Mouse (Mus musculus) adrenal gland, adult 2 months (tissue): ENCODE measurements around the gene Cwc15. TPM values are rescaled to one million over a fixed set of nuclear protein-coding genes. Genes with fewer than 3 reads are reported as not detected.
A peak's percentile ranks its signal among the peaks of the same experiment; 100 is the strongest.
"Not testable (repeated sequence)": the region's sequence is repeated elsewhere in the genome, so short reads cannot be mapped to it uniquely, and the experiment has no call there.

ENCODE experiments used
- DNase-seq: peaks from one replicate; pipeline ENCODE4 v3.0.0; 2021
- long read RNA-seq: library from polyadenylated mRNA; stranded (forward); transcript quantifications from one replicate; pipeline ENCODE4 v2.0.0, GENCODE M21; 2021
- polyA plus RNA-seq: library from polyadenylated mRNA; depleted of rRNA; stranded (reverse); fragments of >200 nt; gene quantifications from 2 replicates; pipeline ENCODE4 v1.2.3, GENCODE M21; 2012; rRNA removed
- total RNA-seq, 2 experiments: library from RNA; stranded (reverse); gene quantifications; 2 replicates each; pipeline ENCODE4 v1.2.3; 2021

The Cwc15 gene
- total RNA-seq (100 to 1,000 TPM; 120 to 145 TPM), polyA plus RNA-seq (2.1 and 2.5 TPM in 2 replicates)
- long read RNA-seq, transcript Cwc15-201 (7 exons, 1,111 nt): major isoform, 56 of 69 reads
- long read RNA-seq, transcript Cwc15-202 (7 exons, 831 nt): minor isoform, 6 of 69 reads
- long read RNA-seq, partial matches to known transcripts: 4 of 69 reads
- long read RNA-seq, other reads (novel, unspliced or antisense): 3 of 69 reads

DNA sequence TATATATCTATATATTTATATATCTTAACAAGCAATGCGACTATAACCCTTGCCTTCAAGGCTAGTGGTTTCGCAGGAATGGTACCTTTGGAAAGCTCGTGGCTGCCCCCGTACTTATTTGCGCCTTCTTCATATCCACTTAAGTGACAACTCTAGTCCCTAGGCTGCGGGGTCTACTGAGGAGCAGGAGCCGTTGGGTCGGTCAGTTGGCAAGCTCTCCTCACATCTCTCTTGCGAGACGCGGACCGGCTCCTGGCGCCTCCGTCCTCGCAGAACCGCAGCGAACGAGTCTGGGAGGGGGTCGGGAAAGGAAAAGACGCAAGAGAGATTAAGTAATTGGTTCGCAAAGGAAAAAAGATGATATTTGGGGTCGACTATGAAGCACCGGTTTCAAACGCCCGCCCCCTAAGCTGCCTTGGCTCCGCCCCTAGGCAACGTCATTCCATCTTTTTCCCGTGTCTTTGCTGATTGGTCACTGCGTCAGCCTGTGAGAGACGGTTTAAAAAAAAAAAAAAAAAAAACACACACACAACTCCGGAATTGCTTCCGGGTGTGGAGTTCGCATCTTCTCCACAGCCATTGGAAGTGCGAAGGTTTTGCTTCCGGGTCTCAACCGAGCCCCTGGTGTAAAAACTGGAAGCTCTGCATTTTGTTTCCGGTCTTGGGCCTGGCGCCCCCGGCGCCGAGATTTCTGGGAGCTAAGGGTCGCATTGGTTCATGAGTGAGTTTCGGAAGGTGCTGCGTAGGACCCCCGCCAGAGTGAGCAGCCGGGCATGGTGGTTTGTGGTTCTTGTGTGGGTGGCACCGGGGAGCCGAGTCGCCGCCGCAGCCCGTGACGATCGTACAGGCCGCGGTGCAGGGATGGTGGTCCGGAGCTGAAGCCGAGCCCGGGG is at the start of gene Cwc15, which contains the start of gene Kdm4d:
Gene Cwc15, plus strand, starts transcription at position 595 of the 893 bp plus-strand sequence.
Gene Kdm4d, minus strand, starts transcription at position 460 of the 893 bp plus-strand sequence.
- peak; percentile 94 for DNase-seq

DNA sequence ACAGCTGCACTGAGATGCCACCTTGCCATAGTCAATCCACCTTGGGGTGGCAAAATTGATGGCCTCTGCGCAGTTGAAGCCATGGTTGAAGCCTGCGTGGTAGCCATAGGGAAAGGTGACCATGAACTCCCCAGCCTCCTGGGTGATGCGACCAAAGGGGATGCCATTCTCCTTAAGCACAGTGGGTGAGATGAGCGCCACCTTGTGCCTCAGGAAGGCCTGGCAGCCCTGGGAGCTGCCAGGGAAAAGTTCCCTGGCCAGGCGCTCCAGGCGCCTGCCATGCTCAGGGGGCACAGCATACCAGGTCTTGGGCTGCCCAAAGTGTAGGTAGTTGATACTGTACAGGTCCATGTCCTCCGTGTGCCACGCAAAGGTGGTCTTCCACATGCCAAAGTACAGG is 49.3 kb upstream of the Cwc15 start:
- not testable (repeated sequence) for DNase-seq

DNA sequence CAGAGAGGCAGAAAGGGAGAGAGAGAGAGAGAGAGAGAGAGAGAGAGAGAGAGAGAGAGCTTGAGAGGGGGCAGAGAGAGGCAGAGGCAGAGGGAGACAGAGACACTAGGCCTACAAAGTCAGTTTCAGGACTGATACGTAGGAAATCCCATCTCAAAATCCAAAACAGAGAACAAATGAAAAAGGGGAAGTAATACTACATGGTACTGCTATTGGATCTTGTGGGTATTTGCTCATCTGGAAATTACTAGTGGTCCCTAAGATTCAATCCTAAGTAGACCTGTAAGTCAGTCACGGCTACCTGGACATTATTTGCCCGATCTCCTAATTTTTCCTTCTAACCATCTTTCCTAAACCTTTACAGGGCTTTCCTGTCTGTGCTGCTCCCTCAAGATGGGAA is 44.1 kb upstream of the Cwc15 start:
- DNase-seq: no peak

DNA sequence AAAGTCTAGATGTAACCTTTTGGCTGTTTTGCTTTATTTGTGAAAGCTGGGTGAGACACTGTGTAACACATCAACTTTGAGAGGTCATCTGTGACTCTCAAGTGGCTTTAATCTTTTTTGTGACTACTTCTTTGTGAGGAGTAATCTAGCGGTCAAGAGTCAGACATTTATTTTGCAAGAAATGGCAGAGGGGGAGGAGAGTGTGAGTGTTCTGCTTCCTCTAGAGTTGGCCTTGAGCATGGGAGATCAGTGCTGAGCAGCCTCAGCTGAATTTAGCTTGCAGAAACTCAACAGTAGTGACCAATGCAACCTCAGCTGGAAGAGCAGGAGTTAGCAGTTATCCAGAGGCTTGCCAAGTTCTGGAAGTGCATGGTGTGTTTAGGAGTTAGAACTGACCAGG is 37.9 kb upstream of the Cwc15 start:
- DNase-seq: peak; percentile 67

DNA sequence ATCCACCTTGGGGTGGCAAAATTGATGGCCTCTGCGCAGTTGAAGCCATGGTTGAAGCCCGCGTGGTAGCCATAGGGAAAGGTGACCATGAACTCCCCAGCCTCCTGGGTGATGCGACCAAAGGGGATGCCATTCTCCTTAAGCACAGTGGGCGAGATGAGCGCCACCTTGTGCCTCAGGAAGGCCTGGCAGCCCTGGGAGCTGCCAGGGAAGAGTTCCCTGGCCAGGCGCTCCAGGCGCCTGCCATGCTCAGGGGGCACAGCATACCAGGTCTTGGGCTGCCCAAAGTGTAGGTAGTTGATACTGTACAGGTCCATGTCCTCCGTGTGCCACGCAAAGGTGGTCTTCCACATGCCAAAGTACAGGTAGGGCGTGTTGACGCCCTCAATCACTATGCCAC is 36.7 kb upstream of the Cwc15 start:
- not testable (repeated sequence) for DNase-seq

DNA sequence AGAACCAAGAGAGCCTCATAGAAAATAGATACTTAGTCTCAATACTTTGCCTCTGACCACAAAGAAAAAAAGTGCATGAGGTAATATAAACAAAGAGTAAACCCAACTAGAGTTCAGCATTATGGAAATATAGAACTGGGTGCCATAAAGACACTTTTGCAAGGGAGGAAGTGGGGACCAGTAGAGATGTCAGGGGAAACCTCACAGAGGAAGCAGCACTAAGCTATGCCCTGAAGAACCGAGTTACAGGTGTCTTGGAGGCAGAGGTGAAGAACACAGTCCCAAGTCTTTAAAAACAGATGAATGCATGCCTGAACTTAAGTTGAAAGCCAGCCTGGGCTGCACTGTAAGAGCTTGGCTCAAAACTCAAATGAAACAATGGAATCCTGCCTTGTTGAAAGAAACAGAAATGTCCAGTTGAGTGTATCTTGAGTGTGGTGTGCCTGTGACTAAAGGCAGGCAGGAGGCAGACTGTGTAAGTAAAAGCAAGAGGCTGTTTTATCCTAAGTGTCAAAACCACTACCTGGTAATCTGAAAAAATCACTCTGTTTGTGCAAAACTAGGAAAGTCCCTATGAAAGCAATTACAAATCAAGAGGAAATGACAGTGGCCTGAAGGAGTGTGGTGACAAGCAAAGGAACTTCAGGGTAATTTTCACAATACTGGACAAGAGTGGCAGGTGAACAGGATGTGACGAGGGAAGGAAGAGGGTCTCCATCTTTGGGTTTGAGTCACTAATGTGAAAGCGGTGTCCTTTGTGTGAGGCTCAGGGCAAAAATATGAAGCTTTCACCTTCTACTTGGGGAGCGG is 1.3 kb upstream of the Cwc15 start:
- DNase-seq: no peak

DNA sequence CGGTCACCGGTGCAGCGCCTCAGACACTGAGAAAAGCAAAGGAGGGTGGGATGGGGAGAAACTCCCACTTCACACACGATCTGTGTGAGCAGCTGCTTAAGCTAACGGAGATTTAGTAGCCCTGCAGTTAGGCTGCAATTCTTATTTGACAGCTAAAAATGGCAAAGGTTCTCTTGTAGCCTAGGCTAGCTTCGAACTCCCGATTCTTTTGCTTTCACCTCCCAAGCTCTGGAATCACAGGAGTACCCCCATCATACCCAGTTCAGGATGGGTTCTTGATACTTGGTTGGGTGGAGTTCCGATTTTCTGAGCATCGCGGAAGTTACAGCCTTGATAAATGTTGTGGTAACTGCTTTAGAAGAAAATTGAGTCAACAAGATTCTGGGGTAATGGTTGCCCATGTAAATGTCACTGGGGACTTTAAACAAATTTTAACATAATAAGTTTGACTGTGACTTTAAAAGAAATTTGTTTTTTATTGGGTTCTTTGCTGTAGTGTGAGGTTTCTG is 553 bp downstream of the Cwc15 start:
- no peak for DNase-seq

DNA sequence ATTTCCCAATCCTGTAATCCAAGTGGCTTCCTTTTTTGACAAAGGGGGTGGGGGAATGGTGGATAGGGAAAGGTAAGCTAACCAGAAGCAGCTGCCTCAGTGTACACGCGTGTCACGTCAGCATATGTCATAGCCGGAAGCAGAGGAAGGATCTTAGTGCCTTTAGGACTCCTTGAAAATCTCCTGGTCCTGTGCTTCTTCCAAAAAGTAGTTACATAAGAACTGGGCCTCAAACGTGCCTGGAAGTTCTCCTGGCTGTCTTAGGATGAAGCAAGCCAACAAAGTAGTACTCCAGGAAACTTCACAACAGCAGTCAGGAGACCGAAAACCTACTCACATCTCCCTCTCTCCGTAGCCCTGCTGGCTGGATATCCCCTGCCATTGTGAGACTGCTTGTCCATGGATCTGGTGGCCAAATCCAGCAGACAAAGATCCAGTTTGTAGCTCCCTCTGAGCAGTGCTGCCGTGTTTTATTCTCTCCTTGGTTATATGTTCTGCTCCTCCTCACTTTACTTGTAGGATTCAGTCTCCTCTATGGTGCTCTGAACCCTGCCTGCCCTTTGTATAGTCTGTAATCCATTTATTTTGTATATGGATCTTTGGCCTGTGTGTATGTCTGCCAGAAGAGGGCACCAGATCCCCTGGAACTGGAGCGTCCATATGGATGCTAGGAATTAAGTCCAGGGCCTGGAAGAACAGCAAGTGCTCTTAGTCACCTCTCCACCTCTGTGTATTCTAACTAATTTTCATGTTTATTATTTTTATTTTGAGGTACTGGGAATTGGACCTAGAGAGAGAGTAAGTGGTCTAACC is 12.4 kb downstream of the Cwc15 start:
- DNase-seq: peak; percentile 7

DNA sequence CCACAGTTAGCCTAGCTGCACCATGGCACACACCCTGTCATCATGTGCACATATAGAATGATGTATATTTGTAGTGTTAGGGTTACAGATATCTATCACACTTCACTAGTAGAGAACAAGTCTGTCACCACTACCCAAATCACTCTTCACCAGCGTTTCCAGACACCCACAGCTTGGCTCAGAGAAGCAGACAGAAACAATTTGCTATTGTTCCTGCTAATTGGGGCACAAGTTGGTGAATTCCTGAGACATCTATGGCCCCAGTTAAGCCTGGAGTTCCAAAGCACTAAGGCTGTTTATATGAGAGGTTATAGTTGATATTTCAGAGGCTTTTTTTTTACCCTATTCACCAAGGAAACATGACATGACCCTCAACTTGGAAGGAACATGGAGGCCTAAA is 16.9 kb downstream of the Cwc15 start:
- DNase-seq: no peak

DNA sequence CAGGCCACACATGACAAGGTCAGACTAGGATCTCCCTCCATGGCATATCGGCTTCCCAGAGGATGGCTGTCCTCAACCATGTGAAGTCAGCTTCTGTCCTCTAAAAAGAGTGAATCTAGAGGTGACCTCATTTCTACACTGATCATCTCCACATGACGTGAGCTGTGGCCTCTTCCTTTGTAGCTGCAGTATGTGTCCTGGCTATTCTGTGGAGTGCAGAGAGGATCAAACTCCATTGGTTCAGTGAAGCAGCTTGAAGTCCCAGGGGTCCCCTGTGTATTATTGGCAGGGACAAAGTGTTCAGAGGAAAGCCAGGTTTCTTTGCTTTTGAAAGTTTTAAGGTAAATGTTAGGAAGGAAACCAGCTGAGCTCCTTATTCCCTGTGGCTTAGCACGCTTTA is 17.7 kb downstream of the Cwc15 start:
- no peak for DNase-seq

DNA sequence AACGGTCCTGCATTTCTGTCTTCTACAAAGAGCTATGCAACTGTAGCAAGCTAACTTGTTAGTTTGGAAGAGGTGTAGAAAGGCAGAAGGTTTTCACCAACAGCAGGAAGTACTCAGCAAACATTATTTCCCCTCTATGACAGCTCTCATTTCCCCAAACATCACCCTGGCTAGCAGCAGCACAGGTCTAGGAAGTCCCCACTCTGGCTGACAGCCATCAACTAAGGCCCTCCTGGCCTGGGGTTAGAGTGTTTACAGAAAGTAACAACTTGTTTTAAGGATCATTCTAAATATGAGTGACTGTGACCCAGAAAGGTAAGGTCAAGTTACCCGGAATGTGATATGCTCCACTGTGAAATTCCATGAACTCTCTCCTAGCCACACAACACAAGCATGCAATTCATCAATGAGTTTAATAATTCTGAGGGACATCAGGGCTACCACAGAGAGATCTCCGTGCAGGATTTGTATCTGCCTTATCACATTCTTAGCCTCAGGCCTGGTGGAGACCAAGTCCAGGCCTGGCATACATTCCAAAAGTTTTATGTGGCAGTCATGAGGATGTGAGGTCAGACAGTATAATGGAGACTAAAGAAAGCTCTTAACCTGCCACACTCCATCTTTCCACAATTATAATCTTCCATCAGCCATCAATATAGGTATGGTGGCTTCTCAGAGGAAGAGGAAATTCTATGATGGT is 20.7 kb downstream of the Cwc15 start:
- no peak for DNase-seq

DNA sequence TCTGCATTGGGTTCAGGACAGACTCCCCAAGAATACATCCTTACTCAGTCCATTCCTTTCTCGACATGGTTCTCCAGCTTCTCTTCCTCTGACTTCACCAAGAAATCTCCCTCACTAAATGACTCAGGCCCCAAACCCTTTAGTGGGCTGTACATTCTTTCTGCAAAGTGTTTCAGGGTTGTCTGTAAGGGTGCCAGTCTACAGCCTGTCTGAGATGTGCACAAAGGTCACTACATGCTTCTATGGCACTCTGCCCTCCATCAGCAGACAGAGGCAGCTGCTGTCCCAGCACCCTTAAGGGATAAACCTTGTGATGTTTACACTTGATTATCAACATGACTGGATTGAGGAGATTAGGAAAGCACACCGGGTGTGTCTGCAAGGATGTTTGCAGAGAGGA is 21.3 kb downstream of the Cwc15 start:
- DNase-seq: no peak

DNA sequence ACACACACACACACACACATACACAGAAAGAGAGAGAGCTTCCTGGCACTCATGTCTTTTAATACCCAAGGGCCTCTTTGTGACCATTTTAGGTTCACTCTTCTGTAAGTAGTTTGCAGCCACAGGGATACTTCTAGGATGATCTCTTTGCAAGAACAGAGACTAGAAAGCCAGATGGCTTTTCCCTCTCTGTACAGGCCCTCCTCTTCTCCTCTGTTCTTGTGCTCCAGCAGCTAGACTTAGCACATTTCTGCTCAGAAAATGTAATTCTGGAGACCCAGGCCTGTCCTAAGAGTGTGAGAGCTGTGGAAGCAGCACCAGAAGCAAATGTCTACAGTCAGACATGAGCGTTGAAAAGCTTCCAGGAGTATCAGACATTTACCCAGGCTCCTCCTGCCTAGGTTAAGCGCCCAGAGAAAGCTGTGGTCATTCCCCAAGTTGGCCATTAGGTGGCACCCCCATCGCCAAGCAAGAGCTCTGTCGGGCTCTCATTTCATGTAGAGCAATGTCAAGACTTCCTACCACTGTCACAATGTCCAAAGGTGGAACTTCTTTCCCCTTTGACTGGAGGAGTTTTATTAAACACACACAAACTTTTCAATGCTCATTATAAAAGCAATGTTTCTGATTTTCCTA is 23.1 kb downstream of the Cwc15 start:
- DNase-seq: peak; percentile 82

DNA sequence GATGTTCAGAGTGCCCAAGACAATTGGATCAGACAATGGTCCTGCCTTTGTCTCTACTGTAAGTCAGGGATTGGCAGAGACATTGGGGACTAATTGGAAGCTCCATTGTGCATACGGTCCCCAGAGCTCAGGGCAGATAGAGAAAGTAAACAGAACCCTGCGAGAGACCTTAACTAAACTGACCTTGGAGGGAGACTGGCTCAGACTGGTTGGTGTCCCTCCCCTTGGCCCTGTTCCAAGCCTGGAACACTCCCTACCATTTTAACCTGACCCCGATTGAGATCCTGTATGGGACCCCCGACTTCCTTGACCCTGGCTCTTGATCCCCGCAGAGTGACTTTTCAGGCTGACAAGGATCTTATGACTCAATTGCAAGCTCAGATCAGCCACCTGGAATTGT is 29.6 kb downstream of the Cwc15 start:
- no peak for DNase-seq

DNA sequence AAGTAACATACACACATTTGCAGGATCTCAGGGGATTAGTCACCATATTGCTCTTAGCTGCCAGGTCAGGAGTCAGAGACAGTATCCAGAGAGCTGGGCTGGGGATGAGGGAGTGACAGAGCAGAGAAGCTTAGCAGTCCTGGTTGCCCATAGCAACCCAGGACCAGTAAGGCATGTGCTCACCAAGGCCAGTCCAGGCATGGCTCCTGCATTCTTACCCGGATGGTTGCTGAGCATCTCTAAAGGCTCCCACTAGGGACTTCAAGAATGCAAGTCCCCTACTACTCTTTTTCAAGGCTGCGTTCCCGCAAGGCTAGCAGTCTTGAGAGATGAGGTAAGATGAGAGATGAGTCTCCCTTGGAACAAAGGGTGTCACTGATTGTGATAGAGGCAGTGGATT is 31.9 kb downstream of the Cwc15 start:
- no peak for DNase-seq

DNA sequence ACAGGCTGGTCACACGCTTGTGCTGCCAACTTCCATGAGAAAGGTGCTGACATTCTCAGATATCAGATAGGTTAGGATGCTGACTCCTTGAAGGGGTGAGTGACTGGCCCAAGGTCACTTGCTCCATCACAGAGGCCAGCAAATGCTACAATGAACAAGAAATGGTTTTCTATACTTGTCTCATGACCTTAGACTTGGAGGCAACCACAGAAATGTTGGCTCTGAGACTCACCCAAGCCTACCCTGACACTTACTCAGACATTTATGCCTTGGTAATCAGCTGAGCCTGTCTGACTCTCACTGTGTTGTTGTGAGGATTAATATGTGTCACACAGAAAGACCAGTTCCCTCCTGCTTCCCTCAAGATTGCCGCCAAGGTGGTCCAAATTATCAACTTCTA is 33.2 kb downstream of the Cwc15 start:
- DNase-seq: no peak

DNA sequence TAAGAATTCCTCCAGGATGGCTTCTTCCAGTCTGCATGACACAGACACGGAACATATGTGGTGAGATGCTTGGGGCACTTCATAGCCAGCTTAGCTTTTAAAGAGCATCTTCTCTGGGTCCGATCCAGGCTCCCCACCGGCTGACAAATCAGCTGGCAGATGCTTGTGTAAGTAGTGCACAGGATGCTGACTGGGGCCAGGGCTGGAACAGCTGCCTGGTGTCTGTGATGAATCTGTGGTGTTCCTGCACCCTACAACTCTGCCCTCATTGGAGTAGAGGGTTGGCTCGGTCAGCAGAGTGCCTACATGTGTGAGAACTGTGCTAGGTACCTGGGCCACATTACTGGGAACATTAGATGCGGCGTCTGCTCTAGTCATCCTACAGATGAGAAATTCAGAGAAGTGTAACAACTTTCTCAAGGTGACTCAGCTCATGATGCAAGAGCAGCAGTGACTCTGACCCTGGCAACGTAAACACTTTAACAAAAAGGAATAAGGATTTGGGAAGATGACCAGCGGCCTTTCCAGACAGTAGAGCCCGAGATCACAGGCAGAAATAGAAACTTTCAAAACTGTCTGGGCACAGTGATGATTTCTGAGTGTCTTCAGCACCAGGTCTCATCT is 34.5 kb downstream of the Cwc15 start:
- peak; percentile 18 for DNase-seq

DNA sequence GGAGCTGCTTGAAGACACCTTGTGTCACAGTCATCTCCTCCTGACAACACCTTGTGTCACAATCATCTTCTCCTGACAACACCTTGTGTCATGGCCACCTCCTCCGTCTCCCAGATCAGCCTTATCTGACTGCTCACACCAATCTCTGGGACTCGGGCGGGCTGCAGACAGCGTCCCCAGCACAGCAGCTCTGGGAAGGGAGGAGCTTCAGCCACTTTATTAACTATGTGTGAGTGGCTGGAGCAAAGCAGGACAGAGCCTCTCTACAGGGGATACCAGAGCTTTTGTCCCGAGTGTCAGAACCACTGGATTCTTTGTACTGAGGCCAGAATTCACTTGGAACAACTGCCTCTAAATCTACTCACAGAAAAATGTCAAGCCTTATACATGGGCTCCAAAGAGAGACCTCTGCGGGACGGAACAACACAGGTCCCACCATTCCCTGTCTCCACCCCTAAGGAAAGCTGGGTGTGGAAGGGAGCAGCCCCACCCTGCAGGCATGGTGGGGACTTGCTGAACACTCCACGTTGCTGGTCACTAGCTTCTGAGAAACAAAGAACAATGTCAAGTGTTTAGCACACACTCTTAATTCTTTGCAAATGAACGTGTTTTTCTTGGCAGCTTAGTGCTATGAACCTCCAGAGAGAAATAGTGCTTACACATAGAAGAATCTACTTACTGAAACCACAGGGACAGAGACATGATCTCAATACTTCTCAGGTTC is 43.8 kb downstream of the Cwc15 start:
- DNase-seq: no peak
